Mouse (Mus musculus) intestine, embryonic 15.5 days (tissue): ENCODE results near the gene Pamr1. TPM values are rescaled to one million over a fixed set of nuclear protein-coding genes. Genes with fewer than 3 reads are reported as not detected.

ENCODE experiments used
- ATAC-seq: fragments of 200-750 bp; cut with Nextera tagmentation; 2 replicates; pipeline ENCODE4 v1.8.0; 2017; ENCODE audit warnings: moderate TSS enrichment, moderate library complexity
- H3K27ac ChIP-seq: fragments of 300-500 bp; sonication (generic); 2 replicates; pipeline ENCODE4 v1.5.1; 2015; ENCODE audit warnings: mild to moderate bottlenecking, inconsistent platforms
- H3K27me3 ChIP-seq: fragments of 300-500 bp; sonication (generic); replicated peaks from 2 replicates; pipeline ENCODE4 v1.6.1; 2015; ENCODE audit warnings: inconsistent platforms
- H3K36me3 ChIP-seq: fragments of 300-500 bp; sonication (generic); 2 replicates; pipeline ENCODE4 v1.6.1; 2015; ENCODE audit warnings: inconsistent platforms
- H3K4me1 ChIP-seq: fragments of 300-500 bp; sonication (generic); replicated peaks from 2 replicates; pipeline ENCODE4 v1.6.1; 2015; ENCODE audit warnings: inconsistent platforms
- H3K4me2 ChIP-seq: fragments of 300-500 bp; sonication (generic); replicated peaks from 2 replicates; pipeline ENCODE4 v1.6.1; 2015; ENCODE audit warnings: mild to moderate bottlenecking, inconsistent platforms
- H3K4me3 ChIP-seq: fragments of 300-500 bp; sonication (generic); replicated peaks from 2 replicates; pipeline ENCODE4 v1.5.1; 2015; ENCODE audit warnings: inconsistent platforms
- H3K9ac ChIP-seq: fragments of 300-500 bp; sonication (generic); 2 replicates; pipeline ENCODE4 v1.6.1; 2015; ENCODE audit warnings: inconsistent platforms
- H3K9me3 ChIP-seq: fragments of 300-500 bp; sonication (generic); 2 replicates; pipeline ENCODE4 v1.6.1; 2016; ENCODE audit warnings: inconsistent platforms
- WGBS: fragments of 180-500 bp; shearing (Covaris S2); methylation state at CpG from one replicate; pipeline ENCODE4 v1.1.7; 2015; 5-methylcytosine and 5-hydroxymethylcytosine counted together
- polyA plus RNA-seq: library from polyadenylated mRNA; unstranded; fragments of >200 nt; fragmentation: Nextera tagmentation; extraction: Ambion mirVana; gene quantifications from 2 replicates; pipeline ENCODE4 v1.2.1, GENCODE M21; 2015

Pamr1 gene
- polyA plus RNA-seq, 1 experiment from 2014 or later: 43.5 TPM

GRCm38 (mm10) chr2:102675275-102675674 is 125.5 kb downstream of the Pamr1 start:
- Histone ChIP-seq H3K4me3 (no peak overlapping the region), H3K27me3 (no peaks in the 10 kb centered on the region), H3K4me2 (no peak overlapping the region), H3K4me1 (no peaks in the 10 kb centered on the region), H3K9ac (no peak overlapping the region), H3K36me3 (no peaks in the 10 kb centered on the region), H3K9me3 (no peaks in the 10 kb centered on the region), H3K27ac (no peak overlapping the region)
- 76% methylated on average over 6 of the region's 6 CpGs for WGBS
- no peak for ATAC-seq

DNA sequence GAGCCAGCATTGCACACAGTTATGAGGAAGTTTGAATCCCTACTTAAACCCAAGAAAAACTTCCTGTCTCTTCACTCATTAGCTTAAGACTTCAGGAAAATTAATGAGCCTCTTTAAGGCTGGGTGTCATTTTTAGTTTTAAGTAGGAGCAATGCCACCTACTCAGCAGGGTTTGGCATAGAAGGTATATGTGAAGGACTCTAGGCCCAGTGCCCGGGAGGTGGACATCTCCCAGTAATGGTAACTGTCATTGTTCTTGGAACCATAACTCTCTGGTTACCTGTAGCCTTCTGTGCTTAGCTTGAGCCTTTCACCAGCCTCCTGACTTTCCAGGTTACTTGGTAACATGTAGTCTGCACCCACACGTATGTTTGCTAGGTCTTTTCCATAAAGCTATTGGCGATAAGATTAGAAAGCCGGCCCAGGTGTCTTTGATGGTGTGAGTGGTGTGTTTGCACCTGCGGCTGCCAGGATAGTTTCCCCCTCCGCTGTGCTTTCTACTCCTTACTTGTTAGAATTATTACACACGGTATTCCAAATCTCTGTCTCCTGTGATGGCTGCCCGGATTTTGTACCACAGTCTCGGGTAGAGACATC is 127.0 kb downstream of the Pamr1 start:
- Histone ChIP-seq H3K4me1 (no peaks in the 10 kb centered on the region), H3K36me3 (no peaks in the 10 kb centered on the region), H3K27ac (no peak overlapping the region), H3K4me3 (no peak overlapping the region), H3K9ac (no peak overlapping the region), H3K4me2 (no peak overlapping the region), H3K9me3 (no peaks in the 10 kb centered on the region), H3K27me3 (no peaks in the 10 kb centered on the region)
- no peak for ATAC-seq
- WGBS: 76% methylated on average over 9 of the region's 9 CpGs

GRCm38 (mm10) chr2:102677400-102677799 is 127.6 kb downstream of the Pamr1 start:
- no peaks in the 10 kb centered on the region for H3K9me3 ChIP-seq
- H3K4me2 ChIP-seq: no peak overlapping the region
- H3K4me1 ChIP-seq: no peaks in the 10 kb centered on the region
- H3K27ac ChIP-seq: no peak overlapping the region
- whole genome bisulfite sequencing: 73% methylated on average over 6 of the region's 6 CpGs
- H3K9ac ChIP-seq: no peak overlapping the region
- H3K4me3 ChIP-seq: no peak overlapping the region
- ATAC-seq: no peak
- no peaks in the 10 kb centered on the region for H3K36me3 ChIP-seq
- H3K27me3 ChIP-seq: no peaks in the 10 kb centered on the region

DNA sequence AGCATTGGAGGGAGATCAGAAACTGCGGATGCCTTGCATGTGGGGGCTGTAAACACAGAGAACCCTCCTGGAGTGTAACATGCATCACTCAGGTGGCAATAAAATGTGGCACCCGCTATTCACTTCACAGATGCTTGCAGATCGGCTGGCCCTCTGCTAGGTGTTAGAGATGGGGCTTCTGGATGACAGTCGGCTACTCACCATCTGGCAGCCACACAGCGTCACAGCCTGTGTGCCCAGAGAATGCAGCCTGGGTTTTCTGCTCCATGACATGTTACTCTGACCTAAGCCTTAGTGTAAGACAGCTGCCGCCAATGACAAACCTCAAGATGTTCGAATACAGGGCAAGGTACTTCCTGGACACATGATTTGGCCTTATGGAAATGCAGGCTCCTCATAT is 131.5 kb downstream of the Pamr1 start:
- no peak for ATAC-seq
- Histone ChIP-seq H3K9ac (no peak overlapping the region), H3K27ac (no peak overlapping the region), H3K36me3 (no peaks in the 10 kb centered on the region), H3K4me2 (no peak overlapping the region), H3K9me3 (no peaks in the 10 kb centered on the region), H3K4me3 (no peak overlapping the region), H3K27me3 (no peaks in the 10 kb centered on the region), H3K4me1 (no peaks in the 10 kb centered on the region)
- WGBS: 62% methylated on average over 7 of the region's 7 CpGs

DNA sequence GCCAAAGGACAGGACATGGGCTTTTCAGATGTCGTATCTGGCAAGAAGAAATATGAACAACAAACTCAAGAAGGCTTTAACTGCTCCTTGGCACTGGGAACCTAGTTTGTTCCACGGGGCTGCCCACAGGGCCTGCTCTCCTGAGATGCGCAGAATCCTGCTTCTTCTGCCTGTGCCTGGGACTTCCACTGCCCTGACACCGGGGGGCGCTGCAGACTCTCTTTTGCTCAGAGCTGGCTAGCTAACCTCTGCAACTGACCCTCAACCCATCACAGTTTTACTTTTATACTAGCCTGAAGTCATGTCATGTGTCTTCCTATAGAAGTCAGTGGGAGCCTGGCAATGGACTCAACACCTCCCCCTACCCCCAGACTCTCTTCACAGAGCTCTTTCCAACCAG is 132.4 kb downstream of the Pamr1 start:
- Histone ChIP-seq H3K27me3 (no peaks in the 10 kb centered on the region), H3K36me3 (no peaks in the 10 kb centered on the region), H3K4me2 (no peak overlapping the region), H3K9me3 (no peaks in the 10 kb centered on the region), H3K4me1 (no peaks in the 10 kb centered on the region), H3K27ac (no peak overlapping the region), H3K4me3 (no peak overlapping the region), H3K9ac (no peak overlapping the region)
- ATAC-seq: no peak
- WGBS: 56% methylated on average over 5 of the region's 5 CpGs

DNA sequence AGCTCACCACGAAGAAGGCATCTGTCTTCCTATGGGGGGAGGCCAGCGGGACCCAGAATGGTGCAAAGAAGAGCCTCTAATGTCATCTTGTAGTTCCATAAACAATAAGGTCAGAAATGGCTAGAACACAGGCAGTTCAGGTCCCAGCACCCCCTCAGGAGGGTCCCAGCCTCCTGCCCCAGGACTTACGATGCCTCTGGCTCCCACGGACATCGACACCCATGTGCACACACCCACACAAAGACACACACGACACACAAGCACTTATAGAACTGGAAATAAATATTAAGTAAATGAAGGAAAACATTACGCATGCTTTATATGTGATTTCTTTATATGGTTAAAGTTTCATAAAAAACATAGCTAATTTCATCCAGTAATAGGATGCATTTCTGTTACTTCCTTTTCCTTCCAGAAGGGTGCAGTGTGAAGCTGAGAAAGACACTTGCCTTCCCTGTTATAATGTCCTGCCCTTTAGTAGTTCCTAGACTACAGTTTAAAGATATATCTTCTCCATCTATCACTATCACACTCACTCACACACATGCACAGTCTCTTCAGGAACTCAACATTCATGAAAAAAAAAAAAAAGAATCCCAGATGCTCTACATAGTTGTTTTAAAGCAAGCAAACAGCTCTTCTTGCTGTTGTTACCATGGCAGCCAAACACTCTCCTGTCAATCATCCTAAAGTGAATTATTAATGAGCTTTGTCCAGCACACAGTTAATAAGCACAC is 135.7 kb downstream of the Pamr1 start:
- Histone ChIP-seq H3K9ac (no peak overlapping the region), H3K36me3 (no peaks in the 10 kb centered on the region), H3K27ac (no peak overlapping the region), H3K9me3 (no peaks in the 10 kb centered on the region), H3K4me1 (no peaks in the 10 kb centered on the region), H3K27me3 (no peaks in the 10 kb centered on the region), H3K4me3 (no peak overlapping the region), H3K4me2 (no peak overlapping the region)
- WGBS: 87% methylated on average over 7 of the region's 7 CpGs
- ATAC-seq: peak; percentile 36; the same call in 1 of the 2 replicates

- no peak for ATAC-seq
- 70% methylated on average over 9 of the region's 9 CpGs for WGBS
- Histone ChIP-seq H3K4me3 (no peak overlapping the region), H3K36me3 (no peaks in the 10 kb centered on the region), H3K9me3 (no peaks in the 10 kb centered on the region), H3K4me2 (no peak overlapping the region), H3K27me3 (no peaks in the 10 kb centered on the region), H3K27ac (no peak overlapping the region), H3K4me1 (no peaks in the 10 kb centered on the region), H3K9ac (no peak overlapping the region)
Observed at GRCm38 (mm10) chr2:102686108-102686450, 136.3 kb downstream of the Pamr1 start.

Other genes with a start within 250 kb of the Pamr1 start
- gene Trim44, start 142.2 kb upstream of the Pamr1 start, polyA plus RNA-seq: 21.1 and 25.5 TPM in 2 replicates
- 6.7 and 7.8 TPM in 2 replicates for gene Fjx1, start 97.5 kb upstream of the Pamr1 start, polyA plus RNA-seq
- gene Slc1a2, start 108.6 kb downstream of the Pamr1 start, polyA plus RNA-seq: 0.15 and 0.36 TPM in 2 replicates